ENCODE assay signal across 8 mouse cellular contexts in the genomic region with DNA sequence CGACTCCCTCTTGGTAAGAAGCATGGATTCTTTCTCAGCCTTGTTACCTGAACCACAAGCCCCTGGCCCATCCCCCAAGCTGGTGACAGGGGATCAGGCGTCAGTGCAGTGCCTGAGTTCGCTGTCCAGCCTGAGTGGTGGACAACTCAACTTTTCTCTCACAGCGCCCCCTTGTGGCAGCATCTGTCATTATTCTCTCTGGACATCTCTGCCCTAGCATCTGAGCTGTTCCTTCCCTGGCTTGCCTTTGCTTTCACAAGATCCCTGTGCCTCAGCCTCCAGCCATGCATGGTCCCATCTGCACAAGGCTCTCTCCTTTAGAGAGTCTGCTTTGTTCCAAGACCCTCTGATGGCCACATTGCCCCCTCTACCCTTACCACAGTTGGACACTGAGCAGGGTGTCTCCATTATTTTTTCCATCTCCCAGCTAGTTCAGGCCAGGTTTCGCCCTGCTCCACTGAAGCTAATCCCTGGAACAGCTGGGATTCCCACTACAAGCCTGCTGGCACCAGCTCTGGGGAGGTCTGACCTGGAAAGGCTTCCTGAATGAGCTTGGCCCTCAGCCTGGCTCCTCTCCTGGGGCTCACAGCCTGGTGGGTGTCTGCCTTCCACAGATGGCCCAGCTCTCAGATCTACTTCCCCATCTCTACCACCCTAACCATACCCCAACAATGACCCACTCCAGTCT. TPM values are rescaled to one million over a fixed set of nuclear protein-coding genes. Genes with fewer than 3 reads are reported as not detected.
DNase-seq lines count a peak whose midpoint lies in the region; ATAC-seq lines count a peak whose summit lies in the region.

No protein-coding gene starts in this region.

- intact Hi-C loops in left cerebral cortex, postnatal 10 days (cut with DNase I), result loop anchor here (2.0 kb wide), 1 partner anchor 163 kb away; no protein-coding TSS in a partner anchor

- peak; percentile 74; the same call in 1 of the 2 replicates for ATAC-seq in megakaryocyte-erythroid progenitor cell, adult 5-6 weeks (replicated peaks; ENCODE audit: low FRiP score, low TSS enrichment, poor library complexity, severe bottlenecking)

- DNase-seq in adipocyte (ENCODE audit: low spot score), result peak; percentile 84
- peak; percentile 88 to 93 for DNase-seq in cerebellum, postnatal 25 days
- peak; percentile 81 to 82 for DNase-seq in frontal cortex, postnatal 36 days (ENCODE audit: low spot score in 2 of 2)
- DNase-seq in hindlimb bud, embryonic 11.5 days (ENCODE audit: extremely low spot score, low read depth, low spot score), result peak; percentile 60
- DNase-seq in left cerebral cortex, postnatal 10 days (ENCODE audit: extremely low spot score in 1 of 2, low spot score in 2 of 2), result peak; percentile 64 to 83
- DNase-seq in right cerebral cortex, postnatal 10 days (ENCODE audit: low spot score in 2 of 2), result peak; percentile 74 to 84
- DNase-seq in urinary bladder, postnatal 4 days (ENCODE audit: low spot score in 2 of 2), result peak; percentile 44 to 85

RNA-seq across cellular contexts. Expression of a gene that starts 32.9 kb away (rescaled TPM):
- 1 to 10 TPM; 1.1 to 1.2 TPM for total RNA-seq in left cerebral cortex, postnatal 10 days (2021)
- total RNA-seq in megakaryocyte-erythroid progenitor cell, adult 5-6 weeks (2014; fragmentation: Nextera tagmentation), result 1.5 and 4.6 TPM in 2 replicates
- total RNA-seq in megakaryocyte-erythroid progenitor cell, adult 5-6 weeks (2017), result 1.8 and 4.4 TPM in 2 replicates

Comparison
In these comparisons a context has a peak if more than half of its experiments do, and no peak if none do; other contexts are left out.
1. Peak in every context shown above with its lines: DNase-seq and ATAC-seq.